In the genomic region with DNA sequence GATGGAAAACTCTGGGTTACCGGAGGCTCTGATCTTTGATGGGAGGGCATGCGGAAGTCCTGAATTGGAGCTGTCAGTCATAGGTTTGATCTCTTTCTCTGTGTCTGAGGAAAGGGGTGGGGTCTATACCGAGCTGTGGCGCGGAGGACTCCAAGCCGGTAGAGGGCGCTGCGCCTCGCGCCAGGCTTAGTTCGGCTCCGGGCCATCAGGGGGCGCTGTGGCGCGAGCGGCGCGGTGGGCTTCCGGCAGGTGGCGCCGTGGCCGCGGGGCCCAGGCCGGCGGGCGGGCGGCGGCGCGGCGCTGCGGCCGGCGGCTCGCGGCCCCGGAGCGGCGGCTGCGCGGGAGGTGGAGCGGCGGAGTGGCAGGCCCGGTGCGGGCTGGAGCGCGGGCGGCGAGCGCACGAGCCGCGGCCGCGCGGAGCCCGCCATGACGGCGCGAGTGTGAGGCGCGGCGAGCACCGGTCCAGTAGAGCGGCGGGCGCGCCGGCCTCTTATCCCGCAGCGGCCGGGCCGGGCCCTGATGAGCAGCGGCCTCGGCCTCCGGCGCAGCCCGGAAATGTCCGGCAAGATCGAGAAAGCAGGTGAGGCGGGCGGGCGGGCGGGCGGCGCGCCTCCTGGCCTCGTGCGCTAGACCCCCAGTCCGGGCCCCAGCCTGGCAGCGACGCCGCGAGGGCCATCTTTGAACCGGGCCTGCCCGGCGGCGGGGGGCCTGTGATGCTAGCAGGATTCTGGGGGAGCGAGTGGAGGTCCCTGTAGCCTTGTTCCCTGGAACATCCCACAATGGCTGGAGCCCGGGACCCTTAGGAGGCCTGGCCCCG, we compare ENCODE assay signal across 8 mouse cellular contexts. TPM values are rescaled to one million over a fixed set of nuclear protein-coding genes. Genes with fewer than 3 reads are reported as not detected.
A peak's percentile ranks its signal among the peaks of the same experiment; 100 is the strongest.
DNase-seq lines count a peak whose midpoint lies in the region; ATAC-seq and TF ChIP-seq lines count a peak whose summit lies in the region.

Gene Rapgef1, plus strand, starts transcription at position 237 of the 817 bp plus-strand sequence.

- no peak for TF ChIP-seq POLR2A in cortical plate, adult 2 months (IDR thresholded peaks at IDR 0.05; ENCODE audit: extremely low read depth, insufficient read depth, low read length)

- intact Hi-C loops in left cerebral cortex, adult 2 months (cut with DNase I) = loop anchor here (2.0 to 5.0 kb wide), 4 partner anchors 29 to 113 kb away; no protein-coding TSS in a partner anchor

- peaks cover 9% of the 10 kb centered on the region for H3K4me1 ChIP-seq in cortical plate, adult 2 months (ENCODE audit: control insufficient read depth, insufficient read depth, low read length)

- TF ChIP-seq CTCF in cortical plate, adult 2 months (IDR thresholded peaks at IDR 0.05; ENCODE audit: extremely low read depth, insufficient read depth, low read length) = peak; percentile 98
- peak; percentile 94 for TF ChIP-seq CTCF in left cerebral cortex, adult 2 months (IDR thresholded peaks at IDR 0.05)

- DNase-seq in gastrocnemius, postnatal 10 days = peak; percentile 94
- peak; percentile 35 for DNase-seq in hindlimb bud, embryonic 11.5 days (ENCODE audit: extremely low spot score, low read depth, low spot score)
- DNase-seq in left cerebral cortex, adult 2 months (ENCODE audit: extremely low spot score in 1 of 2, low spot score in 2 of 2) = peak; percentile 84 to 96
- DNase-seq in right cerebral cortex, adult 18-20 months = peak; percentile 81
- DNase-seq in urinary bladder, postnatal 10 days (ENCODE audit: low spot score) = peak; percentile 56

- peak within 1 kb of the TSS; percentile 67 for H3K4me3 ChIP-seq in cortical plate, adult 2 months (ENCODE audit: insufficient read depth, low read length)
- peak within 1 kb of the TSS; percentile 76 for H3K4me3 ChIP-seq in left cerebral cortex, adult 2 months

- no peak within 1 kb of the TSS for H3K27ac ChIP-seq in cortical plate, adult 2 months (ENCODE audit: insufficient read depth, low read length)
- peak within 1 kb of the TSS; percentile 91 for H3K27ac ChIP-seq in left cerebral cortex, adult 2 months

- ATAC-seq in activated CD4-positive, CD25-positive, alpha-beta regulatory T cell, adult 4 months = peak; percentile 80
- peak; percentile 76 for ATAC-seq in megakaryocyte, adult 5-6 weeks (ENCODE audit: poor library complexity, severe bottlenecking)

RNA-seq across cellular contexts. Expression of gene Rapgef1, which starts in this region (rescaled TPM):
- 10 to 100 TPM; 21.9 to 24.0 TPM for polyA plus RNA-seq in activated CD4-positive, CD25-positive, alpha-beta regulatory T cell, adult 4 months (2017; shearing (Covaris generic))
- polyA plus RNA-seq in cortical plate, adult 2 months (2012; rRNA removed) = 85.8 and 91.8 TPM in 2 replicates
- 10 to 100 TPM; 90.9 to 92.2 TPM for total RNA-seq in gastrocnemius, postnatal 10 days (2021)
- 100 to 1,000 TPM; 102 to 108 TPM for total RNA-seq in left cerebral cortex, adult 2 months (2021)
- total RNA-seq in megakaryocyte, adult 5-6 weeks (2015) = 20.1 and 20.2 TPM in 2 replicates
- total RNA-seq in megakaryocyte, adult 5-6 weeks (2017) = 22.7 and 22.8 TPM in 2 replicates

Comparison
In these comparisons a context has a peak if more than half of its experiments do, and no peak if none do; other contexts are left out.
1. DNase-seq: peak in every context shown above with its lines; median percentile 94 in gastrocnemius, postnatal 10 days; 90 in left cerebral cortex, adult 2 months; 81 in right cerebral cortex, adult 18-20 months; 56 in urinary bladder, postnatal 10 days; 35 in hindlimb bud, embryonic 11.5 days.